Mouse (Mus musculus): ENCODE data around the gene Zfp467. TPM values are rescaled to one million over a fixed set of nuclear protein-coding genes. Genes with fewer than 3 reads are reported as not detected.

Gene Zfp467
- polyA plus RNA-seq, 1 experiment from 2014 or later: 22.7 TPM

GRCm38 (mm10) chr6:48437679-48438376, 7.8 kb downstream of the Zfp467 start:
- Histone ChIP-seq H3K27me3 (peaks cover 39% of the 10 kb centered on the region), H3K4me3 (replicated peaks) (peak overlapping the region; percentile 23), H3K9ac (no peak overlapping the region), H3K36me3 (replicated peaks) (peaks cover 39% of the 10 kb centered on the region), H3K4me2 (peak overlapping the region; percentile 38; the same call in 1 of the 2 replicates), H3K9me3 (no peaks in the 10 kb centered on the region), H3K27ac (no peak overlapping the region), H3K4me1 (peaks cover 34% of the 10 kb centered on the region)
- ATAC-seq (ENCODE audit: low FRiP score): peak; percentile 10; the same call in 1 of the 2 replicates
- 31% methylated on average over 35 of the region's 35 CpGs for WGBS

- H3K27me3 ChIP-seq: peaks cover 39% of the 10 kb centered on the region
- no peak overlapping the region for H3K4me3 ChIP-seq (replicated peaks)
- no peak overlapping the region for H3K4me2 ChIP-seq
- no peak overlapping the region for H3K9ac ChIP-seq
- H3K36me3 ChIP-seq (replicated peaks): peaks cover 22% of the 10 kb centered on the region
- H3K9me3 ChIP-seq: no peaks in the 10 kb centered on the region
- 79% methylated on average over 5 of the region's 5 CpGs for WGBS
- ATAC-seq (ENCODE audit: low FRiP score): no peak
- H3K4me1 ChIP-seq: peaks cover 32% of the 10 kb centered on the region
- no peak overlapping the region for H3K27ac ChIP-seq
These were observed 9.8 kb downstream of the Zfp467 start for GRCm38 (mm10) chr6:48435706-48436349.

- Histone ChIP-seq H3K4me3 (replicated peaks) (no peak overlapping the region), H3K27me3 (peaks cover 35% of the 10 kb centered on the region), H3K27ac (no peak overlapping the region), H3K36me3 (replicated peaks) (peaks cover 22% of the 10 kb centered on the region), H3K9me3 (no peaks in the 10 kb centered on the region), H3K9ac (no peak overlapping the region), H3K4me1 (peaks cover 25% of the 10 kb centered on the region), H3K4me2 (no peak overlapping the region)
- ATAC-seq (ENCODE audit: low FRiP score): no peak
- 75% methylated on average over 5 of the region's 5 CpGs for WGBS
These were observed 10.5 kb downstream of the Zfp467 start for GRCm38 (mm10) chr6:48435111-48435510.

GRCm38 (mm10) chr6:48434651-48435050, 11.0 kb downstream of the Zfp467 start:
- ATAC-seq (ENCODE audit: low FRiP score): no peak
- peaks cover 21% of the 10 kb centered on the region for H3K4me1 ChIP-seq
- no peak overlapping the region for H3K9ac ChIP-seq
- no peak overlapping the region for H3K4me3 ChIP-seq (replicated peaks)
- H3K36me3 ChIP-seq (replicated peaks): peaks cover 22% of the 10 kb centered on the region
- H3K27me3 ChIP-seq: peaks cover 30% of the 10 kb centered on the region
- no peak overlapping the region for H3K4me2 ChIP-seq
- H3K9me3 ChIP-seq: no peaks in the 10 kb centered on the region
- H3K27ac ChIP-seq: no peak overlapping the region
- 63% methylated on average over 6 of the region's 6 CpGs for WGBS

- H3K27ac ChIP-seq: no peak overlapping the region
- no peak overlapping the region for H3K4me2 ChIP-seq
- H3K4me3 ChIP-seq (replicated peaks): no peak overlapping the region
- WGBS: 74% methylated on average over 12 of the region's 12 CpGs
- H3K9ac ChIP-seq: no peak overlapping the region
- peaks cover 6% of the 10 kb centered on the region; the same call in 1 of the 2 replicates for H3K4me1 ChIP-seq
- H3K9me3 ChIP-seq: no peaks in the 10 kb centered on the region
- ATAC-seq (ENCODE audit: low FRiP score): no peak
- peaks cover 13% of the 10 kb centered on the region for H3K36me3 ChIP-seq (replicated peaks)
- H3K27me3 ChIP-seq: peaks cover 15% of the 10 kb centered on the region
These were observed 12.5 kb downstream of the Zfp467 start for GRCm38 (mm10) chr6:48432893-48433816.

GRCm38 (mm10) chr6:48430748-48431147, 14.9 kb downstream of the Zfp467 start:
- peaks cover 3% of the 10 kb centered on the region; the same call in 1 of the 2 replicates for H3K4me1 ChIP-seq
- no peak overlapping the region for H3K27ac ChIP-seq
- 80% methylated on average over 5 of the region's 5 CpGs for WGBS
- H3K4me3 ChIP-seq (replicated peaks): no peak overlapping the region
- no peaks in the 10 kb centered on the region for H3K27me3 ChIP-seq
- H3K36me3 ChIP-seq (replicated peaks): no peaks in the 10 kb centered on the region
- no peak for ATAC-seq (ENCODE audit: low FRiP score)
- no peak overlapping the region for H3K4me2 ChIP-seq
- H3K9ac ChIP-seq: no peak overlapping the region
- H3K9me3 ChIP-seq: no peaks in the 10 kb centered on the region

- Histone ChIP-seq H3K27ac (no peak overlapping the region), H3K36me3 (replicated peaks) (no peaks in the 10 kb centered on the region), H3K4me3 (replicated peaks) (no peak overlapping the region), H3K9me3 (no peaks in the 10 kb centered on the region), H3K4me1 (peaks cover 3% of the 10 kb centered on the region; the same call in 1 of the 2 replicates), H3K9ac (no peak overlapping the region), H3K4me2 (no peak overlapping the region), H3K27me3 (no peaks in the 10 kb centered on the region)
- no peak for ATAC-seq (ENCODE audit: low FRiP score)
- 72% methylated on average over 4 of the region's 4 CpGs for WGBS
These were observed 16.7 kb downstream of the Zfp467 start for GRCm38 (mm10) chr6:48428769-48429557.

GRCm38 (mm10) chr6:48426956-48427355, 18.7 kb downstream of the Zfp467 start:
- H3K4me2 ChIP-seq: no peak overlapping the region
- ATAC-seq (ENCODE audit: low FRiP score): no peak
- no peaks in the 10 kb centered on the region for H3K27me3 ChIP-seq
- no peak overlapping the region for H3K9ac ChIP-seq
- H3K9me3 ChIP-seq: no peaks in the 10 kb centered on the region
- H3K4me1 ChIP-seq: no peaks in the 10 kb centered on the region
- H3K36me3 ChIP-seq (replicated peaks): no peaks in the 10 kb centered on the region
- WGBS: 83% methylated on average over 5 of the region's 5 CpGs
- H3K27ac ChIP-seq: no peak overlapping the region
- H3K4me3 ChIP-seq (replicated peaks): no peak overlapping the region

- Histone ChIP-seq H3K27me3 (no peaks in the 10 kb centered on the region), H3K27ac (no peak overlapping the region), H3K9ac (no peak overlapping the region), H3K4me1 (peaks cover 4% of the 10 kb centered on the region; the same call in 1 of the 2 replicates), H3K4me2 (no peak overlapping the region), H3K36me3 (replicated peaks) (no peaks in the 10 kb centered on the region; the same call in 1 of the 2 replicates), H3K4me3 (replicated peaks) (no peak overlapping the region), H3K9me3 (no peaks in the 10 kb centered on the region)
- 65% methylated on average over 5 of the region's 5 CpGs for WGBS
- no peak for ATAC-seq (ENCODE audit: low FRiP score)
These were observed 21.6 kb downstream of the Zfp467 start for GRCm38 (mm10) chr6:48424074-48424473.

- H3K4me2 ChIP-seq: no peak overlapping the region
- no peak overlapping the region for H3K27ac ChIP-seq
- H3K9me3 ChIP-seq: no peaks in the 10 kb centered on the region
- H3K4me3 ChIP-seq (replicated peaks): no peak overlapping the region
- peaks cover 7% of the 10 kb centered on the region; the same call in 1 of the 2 replicates for H3K36me3 ChIP-seq (replicated peaks)
- peaks cover 4% of the 10 kb centered on the region; the same call in 1 of the 2 replicates for H3K4me1 ChIP-seq
- H3K9ac ChIP-seq: no peak overlapping the region
- H3K27me3 ChIP-seq: no peaks in the 10 kb centered on the region
- ATAC-seq (ENCODE audit: low FRiP score): no peak
- 83% methylated on average over 3 of the region's 3 CpGs for WGBS
These were observed 22.3 kb downstream of the Zfp467 start for GRCm38 (mm10) chr6:48423336-48423735.

- Histone ChIP-seq H3K27ac (peak overlapping the region; percentile 13; the same call in 1 of the 2 replicates), H3K4me1 (peaks cover 4% of the 10 kb centered on the region; the same call in 1 of the 2 replicates), H3K27me3 (no peaks in the 10 kb centered on the region), H3K4me2 (no peak overlapping the region), H3K36me3 (replicated peaks) (peaks cover 33% of the 10 kb centered on the region), H3K9me3 (no peaks in the 10 kb centered on the region), H3K4me3 (replicated peaks) (no peak overlapping the region), H3K9ac (no peak overlapping the region)
- WGBS: 23% methylated on average over 2 of the region's 2 CpGs
- no peak for ATAC-seq (ENCODE audit: low FRiP score)
These were observed 25.0 kb downstream of the Zfp467 start for GRCm38 (mm10) chr6:48420647-48421046.

All from forebrain, embryonic 12.5 days (tissue).